Mouse (Mus musculus) regulatory T cell (primary cell): Measurements from ENCODE around the gene Inca1.

Experiments used
- in situ Hi-C: fragments of 300-600 bp; cut with MboI, MseI; formaldehyde crosslinking; loops from one replicate; pipeline ENCODE4 v1.15.1; 2025; ENCODE audit warnings: high pct_unique_total_duplicates

The Inca1 gene

GRCm38 (mm10) chr11:70638714-70639278 lies 61.2 kb downstream of the Inca1 start, which contains the start of gene Gp1ba:
Gene Gp1ba (plus strand): TSS chr11:70639122.
- in situ Hi-C loops, result no loop called here
